Mouse (Mus musculus) myocyte (in vitro differentiated cells): ENCODE results near the gene Zfp423.

Source experiments
- CEBPB ChIP-seq: IDR thresholded peaks from 2 replicates; pipeline ENCODE4 v1.6.1; 2011; ENCODE audit warnings: mild to moderate bottlenecking, moderate library complexity; ENCODE audit not compliant: poor library complexity, insufficient read depth, severe bottlenecking
- MYOD1 ChIP-seq, 3 experiments: IDR thresholded peaks; one replicate each; pipeline ENCODE4 v1.6.1; 2011; ENCODE audit warnings: control low read depth in 2 of 3, low read depth in 2 of 3, mild to moderate bottlenecking in 2 of 3, moderate library complexity in 1 of 3; ENCODE audit not compliant: insufficient read length in 2 of 3, control insufficient read depth in 1 of 3
- POLR2A ChIP-seq: IDR thresholded peaks from one replicate; pipeline ENCODE4 v1.6.1; 2011; ENCODE audit warnings: low read depth, mild to moderate bottlenecking, control low read depth, moderate library complexity; ENCODE audit not compliant: insufficient read length
- POLR2AphosphoS2 ChIP-seq: IDR thresholded peaks from one replicate; pipeline ENCODE4 v1.6.1; 2011; ENCODE audit warnings: low read depth, control low read depth; ENCODE audit not compliant: insufficient read length

- no peak for TF ChIP-seq POLR2AphosphoS2
- TF ChIP-seq POLR2A: no peak
- no peak for TF ChIP-seq MYOD1 (IDR thresholded peaks at IDR 0.05; ENCODE audit: control insufficient read depth in 1 of 3, insufficient read length in 2 of 3, low read depth in 2 of 3)
- TF ChIP-seq CEBPB: no peak
Observed at GRCm38 (mm10) chr8:87679431-87680003, 279.9 kb downstream of the Zfp423 start.
